Mouse (Mus musculus): ENCODE results near the gene Mthfd2l. TPM values are rescaled to one million over a fixed set of nuclear protein-coding genes. Genes with fewer than 3 reads are reported as not detected.

Mthfd2l gene
- polyA plus RNA-seq, 1 experiment from 2014 or later: 31.0 TPM

Other genes with a start within 250 kb of the Mthfd2l start
- not detected in 2 replicates for gene Cxcl5, start 171.8 kb upstream of the Mthfd2l start, polyA plus RNA-seq (2015; fragmentation: Nextera tagmentation; extraction: Ambion mirVana)
- 4.2 and 5.4 TPM in 2 replicates for gene Ppbp, start 162.6 kb upstream of the Mthfd2l start, polyA plus RNA-seq (2015; fragmentation: Nextera tagmentation; extraction: Ambion mirVana)
- 45.6 and 47.9 TPM in 2 replicates for gene Pf4, start 158.7 kb upstream of the Mthfd2l start, polyA plus RNA-seq (2015; fragmentation: Nextera tagmentation; extraction: Ambion mirVana)
- not detected in 2 replicates for gene Cxcl3, start 145.0 kb upstream of the Mthfd2l start, polyA plus RNA-seq (2015; fragmentation: Nextera tagmentation; extraction: Ambion mirVana)
- 0.20 and 0.79 TPM in 2 replicates for gene Cxcl15, start 136.6 kb upstream of the Mthfd2l start, polyA plus RNA-seq (2015; fragmentation: Nextera tagmentation; extraction: Ambion mirVana)
- 0.94 and 1.0 TPM in 2 replicates for gene Cxcl1, start 39.9 kb upstream of the Mthfd2l start, polyA plus RNA-seq (2015; fragmentation: Nextera tagmentation; extraction: Ambion mirVana)
- gene Cxcl2, start 27.2 kb upstream of the Mthfd2l start, polyA plus RNA-seq (2015; fragmentation: Nextera tagmentation; extraction: Ambion mirVana): not detected in 2 replicates
- 0.14 and 0.15 TPM in 2 replicates for gene Epgn, start 96.3 kb downstream of the Mthfd2l start, polyA plus RNA-seq (2015; fragmentation: Nextera tagmentation; extraction: Ambion mirVana)
- gene Ereg, start 143.5 kb downstream of the Mthfd2l start, polyA plus RNA-seq (2015; fragmentation: Nextera tagmentation; extraction: Ambion mirVana): 0.08 and 0.09 TPM in 2 replicates
- 0.37 and 0.52 TPM in 2 replicates for gene Areg, start 208.5 kb downstream of the Mthfd2l start, polyA plus RNA-seq (2015; fragmentation: Nextera tagmentation; extraction: Ambion mirVana)